Mouse (Mus musculus) regulatory T cell (primary cell): ENCODE measurements around the gene Sp140.
"Not testable (repeated sequence)": the region's sequence is repeated elsewhere in the genome, so short reads cannot be mapped to it uniquely, and the experiment has no call there.

Source experiments
- in situ Hi-C: fragments of 300-600 bp; cut with MboI, MseI; formaldehyde crosslinking; loops from one replicate; pipeline ENCODE4 v1.15.1; 2025; ENCODE audit warnings: high pct_unique_total_duplicates

Sp140 gene

DNA sequence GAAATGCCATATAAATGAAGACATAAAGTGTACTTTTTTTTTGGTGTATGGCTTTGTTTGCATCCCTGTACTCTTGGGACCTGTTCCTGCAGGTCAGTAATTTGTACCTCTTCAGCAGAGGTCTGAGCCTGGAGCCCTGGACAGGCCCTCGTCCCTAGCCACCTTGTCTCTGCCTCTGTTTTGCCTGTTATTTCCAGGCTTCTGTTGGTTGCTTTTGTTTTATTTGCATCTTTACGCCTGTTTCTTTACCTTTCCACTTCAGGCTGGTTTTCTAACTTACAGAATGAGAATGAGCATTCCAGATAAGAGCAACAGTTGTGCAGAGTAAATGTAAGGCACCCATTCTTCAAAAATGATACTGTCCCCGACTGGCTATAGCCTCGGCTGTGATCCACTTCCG, at the start of gene Sp140:
Sp140 (plus strand) TSS at position 301 of the 400 bp plus-strand sequence.
- in situ Hi-C loops = not testable (repeated sequence)

DNA sequence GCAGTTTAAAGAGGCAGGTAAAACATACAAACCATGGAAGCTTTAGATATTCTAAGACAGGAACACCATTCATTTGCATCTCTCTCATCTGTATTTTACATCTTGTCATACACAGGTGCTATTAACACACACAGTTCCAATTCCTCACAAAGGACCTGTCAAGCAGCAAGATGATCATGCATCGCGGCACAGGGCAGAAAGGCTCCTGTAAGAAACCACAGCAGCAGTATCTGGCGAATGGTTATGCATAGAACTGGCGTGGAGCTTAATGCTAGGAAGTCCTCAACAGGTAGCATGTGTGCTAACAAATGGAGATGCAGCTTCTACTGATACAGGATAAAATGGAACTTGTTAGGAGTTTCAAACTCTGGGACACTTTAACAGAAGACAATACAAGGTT, 44.9 kb upstream of the Sp140 start:
- in situ Hi-C loops = not testable (repeated sequence)

DNA sequence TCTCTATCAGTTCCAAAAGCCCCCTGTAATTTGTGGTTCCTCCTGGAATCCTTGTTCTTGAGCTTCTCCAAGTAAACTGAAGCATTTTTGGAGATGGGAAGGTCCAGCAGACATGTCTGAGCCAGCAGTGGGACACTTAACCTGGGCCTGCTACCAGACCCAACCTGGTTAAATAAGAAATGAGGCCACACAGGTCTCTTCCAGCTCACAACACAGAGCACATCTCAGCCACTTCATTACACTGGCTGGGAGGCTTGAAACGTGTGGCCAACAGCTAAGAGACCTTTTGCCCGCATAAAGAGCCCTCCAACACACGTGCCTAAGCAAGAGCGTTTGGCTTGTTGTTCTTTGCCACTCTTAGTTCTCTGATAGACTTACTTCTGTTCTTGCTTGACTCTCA, 26.6 kb upstream of the Sp140 start:
- in situ Hi-C loops = not testable (repeated sequence)

DNA sequence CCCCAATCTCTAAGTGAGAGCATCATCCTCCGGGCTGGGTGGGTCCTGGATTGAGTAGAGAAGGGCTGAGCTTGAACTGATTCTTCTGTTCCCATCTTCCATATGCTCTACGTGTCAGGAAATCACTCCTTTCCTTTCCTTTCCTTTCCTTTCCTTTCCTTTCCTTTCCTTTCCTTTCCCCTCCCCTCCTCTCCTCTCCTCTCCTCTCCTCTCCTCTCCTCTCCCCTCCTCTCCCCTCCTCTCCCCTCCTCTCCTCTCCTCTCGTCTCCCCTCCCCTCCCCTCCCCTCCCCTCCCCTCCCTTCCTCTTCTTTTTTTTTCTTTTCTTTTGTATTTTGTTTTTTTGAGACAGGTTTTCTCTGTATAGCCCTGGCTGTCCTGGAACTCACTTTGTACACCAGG, 24.8 kb upstream of the Sp140 start, which contains the start of gene G530012D18Rik:
G530012D18Rik (plus strand) TSS at position 301 of the 400 bp plus-strand sequence.
- in situ Hi-C loops = loop anchor here (5.0 kb wide), 1 partner anchor 583 kb away; no protein-coding TSS in a partner anchor

DNA sequence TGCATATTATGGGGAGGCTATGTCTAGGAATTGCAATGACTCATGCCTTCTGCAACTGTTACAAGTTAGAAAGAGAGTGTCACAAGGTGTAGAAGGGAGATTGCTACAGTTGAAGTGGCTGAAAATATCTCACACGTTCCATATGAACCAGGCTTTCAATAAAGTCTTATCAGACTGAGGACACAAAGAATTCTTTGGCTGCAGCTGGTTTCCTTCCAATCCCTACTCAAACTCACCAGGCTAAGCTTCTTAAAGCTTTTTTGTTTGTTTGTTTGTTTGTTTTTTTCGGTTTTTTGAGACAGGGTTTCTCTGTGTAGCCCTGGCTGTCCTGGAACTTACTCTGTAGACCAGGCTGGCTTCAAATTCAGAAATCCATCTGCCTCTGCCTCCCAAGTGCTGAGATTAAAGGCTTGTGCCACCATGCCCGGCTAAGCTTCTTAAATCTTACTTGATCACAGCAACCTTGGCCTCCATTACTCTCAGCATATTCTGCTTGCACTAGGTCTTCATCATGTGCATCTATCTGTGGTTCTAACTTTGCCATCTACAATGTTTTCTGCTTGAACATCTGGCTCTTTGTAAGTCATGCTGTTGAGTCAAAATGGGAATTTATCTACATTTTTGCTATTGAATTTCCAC, 21.7 kb upstream of the Sp140 start:
- in situ Hi-C loops = loop anchor here (5.0 kb wide), 1 partner anchor 586 kb away; no protein-coding TSS in a partner anchor

DNA sequence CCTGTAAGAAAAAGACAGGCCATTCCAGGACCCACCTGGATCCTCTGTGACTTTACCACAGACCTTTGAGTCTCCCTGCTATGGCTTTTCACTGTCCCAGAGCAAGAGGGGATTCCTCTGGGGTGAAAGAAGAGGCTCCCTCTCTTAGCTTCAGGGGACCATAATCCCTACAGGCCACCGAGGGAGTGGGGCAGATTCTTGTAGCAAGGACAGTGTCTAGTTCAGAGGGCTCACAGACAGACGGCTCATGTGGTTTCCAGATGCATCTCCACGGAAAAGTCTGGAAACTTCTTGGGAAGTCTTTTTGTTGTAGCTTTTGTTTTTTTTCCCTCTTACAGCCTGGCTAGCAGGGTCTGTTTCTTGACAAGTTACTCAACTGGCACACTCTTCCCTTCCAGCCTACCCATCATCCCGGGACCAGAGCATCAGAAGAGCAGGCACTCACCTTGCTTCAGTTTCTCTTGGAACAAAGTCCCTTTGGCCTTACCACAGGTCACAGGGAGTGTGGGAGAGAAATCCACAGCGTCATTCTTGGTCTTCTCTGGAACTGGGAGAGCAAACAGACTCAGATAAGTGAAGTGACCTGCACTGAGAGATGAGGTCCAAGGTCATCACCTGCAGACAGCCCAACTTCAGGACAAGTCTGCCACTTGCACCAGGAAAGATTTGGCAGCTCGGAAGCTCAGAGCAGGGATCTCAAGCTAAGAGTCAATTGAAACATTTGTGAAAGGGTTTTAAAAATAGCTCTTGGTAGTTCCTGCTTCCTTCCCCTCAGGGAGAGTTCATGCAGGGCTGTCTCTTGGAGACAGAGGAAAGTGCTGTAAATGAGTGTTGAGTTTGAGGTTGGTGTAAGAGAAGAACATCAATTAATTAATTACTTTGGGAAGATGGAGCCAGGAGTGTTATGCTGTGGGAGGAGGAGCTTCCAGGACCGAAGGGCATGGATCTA, 20.7 kb upstream of the Sp140 start:
- in situ Hi-C loops = loop anchor here (5.0 to 10.0 kb wide), 3 partner anchors 158 to 587 kb away; no protein-coding TSS in a partner anchor

DNA sequence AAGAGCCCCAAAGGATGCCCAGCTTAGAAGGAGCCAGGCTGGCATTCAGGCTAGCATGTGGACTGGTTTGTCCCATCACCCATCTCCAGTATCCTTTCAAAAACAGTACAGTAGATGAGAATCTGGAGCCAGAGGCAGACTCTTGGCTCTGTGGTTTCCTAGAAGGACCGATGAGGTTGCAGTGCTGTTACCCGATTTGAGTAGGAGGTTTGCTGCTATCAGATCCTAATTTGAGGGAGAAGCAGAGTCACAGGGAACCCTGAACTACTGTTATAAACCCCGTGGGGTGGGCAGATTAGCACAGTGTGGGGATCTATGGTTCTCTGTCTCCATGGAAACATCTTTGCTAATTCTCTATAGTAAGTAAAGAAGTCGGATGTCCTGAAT, 20.0 kb upstream of the Sp140 start:
- in situ Hi-C loops = loop anchor here (5.0 to 10.0 kb wide), 2 partner anchors 157 to 335 kb away; no protein-coding TSS in a partner anchor

DNA sequence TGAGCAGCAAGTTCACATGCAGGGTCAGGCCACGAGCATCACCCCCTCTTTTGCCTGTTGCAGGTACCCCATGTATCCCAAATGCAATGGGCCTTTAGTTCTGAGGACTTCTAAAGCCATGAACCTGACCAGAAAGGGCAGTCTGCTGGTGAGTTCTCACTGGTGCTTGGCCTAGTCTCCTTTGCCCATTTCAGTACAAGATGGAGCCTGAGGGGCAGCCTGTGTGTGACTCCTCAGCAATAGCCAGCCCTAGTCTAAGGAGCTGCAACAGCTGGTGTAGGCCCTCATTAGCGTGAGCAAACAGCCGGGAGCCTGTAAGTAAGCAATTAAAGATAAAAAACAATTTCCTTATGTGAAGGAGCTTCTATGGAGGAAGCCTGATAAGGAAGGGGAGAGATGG, 19.6 kb upstream of the Sp140 start:
- in situ Hi-C loops = loop anchor here (5.0 to 10.0 kb wide), 2 partner anchors 157 to 336 kb away; no protein-coding TSS in a partner anchor

DNA sequence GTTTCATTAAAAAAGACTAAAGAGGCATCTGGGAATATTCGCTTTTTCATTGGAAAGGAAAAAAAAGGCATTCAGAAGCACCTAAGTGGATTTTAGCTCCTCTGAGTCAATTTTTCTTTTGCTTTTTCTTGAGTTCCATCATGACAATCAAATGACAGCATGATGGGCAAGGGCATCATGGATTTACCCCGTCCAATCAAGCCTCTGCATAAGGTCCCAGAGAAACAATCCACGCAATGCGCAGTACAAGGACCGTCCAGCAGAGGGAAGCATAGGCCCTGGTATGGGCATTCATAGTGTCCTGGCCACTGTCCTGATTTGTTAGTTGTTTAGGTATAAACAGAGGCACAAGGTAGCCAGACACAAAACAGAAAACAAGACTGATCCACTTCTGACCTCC, 18.7 kb upstream of the Sp140 start:
- in situ Hi-C loops = loop anchor here (5.0 to 10.0 kb wide), 2 partner anchors 156 to 337 kb away; no protein-coding TSS in a partner anchor

DNA sequence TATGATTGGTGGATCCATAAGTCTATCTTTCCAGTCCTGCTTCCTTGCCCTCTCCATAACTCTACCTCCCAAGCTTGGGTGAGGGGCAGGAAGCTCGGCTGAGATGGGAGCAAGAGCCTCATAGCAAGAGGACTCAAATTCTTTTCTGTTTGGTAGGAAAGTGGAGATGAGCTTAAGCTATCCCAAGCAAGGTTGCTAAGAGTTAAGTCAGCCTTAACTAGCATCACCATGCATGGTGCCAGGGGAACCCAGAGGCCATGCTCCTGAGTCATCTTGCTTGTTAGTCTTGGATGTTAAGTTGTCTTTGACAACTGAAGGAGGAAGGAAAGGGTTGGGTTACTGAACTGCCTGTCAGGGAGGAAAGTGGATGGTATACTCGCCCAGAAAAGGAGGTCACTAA, 11.5 kb upstream of the Sp140 start:
- in situ Hi-C loops = loop anchor here (10.0 kb wide), 1 partner anchor 344 kb away; no protein-coding TSS in a partner anchor

DNA sequence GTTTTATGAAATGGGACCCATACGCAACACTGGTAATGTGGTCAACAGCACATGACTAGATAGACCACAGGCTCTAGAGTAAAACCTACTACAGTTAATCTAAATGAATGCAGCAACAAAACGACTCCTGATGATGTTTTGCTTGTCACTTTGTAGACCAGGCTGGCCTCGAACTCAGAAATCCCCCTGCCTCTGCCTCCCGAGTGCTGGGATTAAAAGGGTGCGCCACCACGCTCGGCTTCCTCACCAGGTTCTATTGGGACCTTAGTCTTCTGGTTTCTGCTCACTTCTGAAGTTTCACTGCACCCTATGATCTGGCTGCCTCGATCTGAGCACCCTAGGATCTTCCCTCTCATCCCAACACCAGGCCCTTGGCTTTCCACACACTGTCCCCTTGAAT, 7.7 kb upstream of the Sp140 start:
- in situ Hi-C loops = not testable (repeated sequence)

DNA sequence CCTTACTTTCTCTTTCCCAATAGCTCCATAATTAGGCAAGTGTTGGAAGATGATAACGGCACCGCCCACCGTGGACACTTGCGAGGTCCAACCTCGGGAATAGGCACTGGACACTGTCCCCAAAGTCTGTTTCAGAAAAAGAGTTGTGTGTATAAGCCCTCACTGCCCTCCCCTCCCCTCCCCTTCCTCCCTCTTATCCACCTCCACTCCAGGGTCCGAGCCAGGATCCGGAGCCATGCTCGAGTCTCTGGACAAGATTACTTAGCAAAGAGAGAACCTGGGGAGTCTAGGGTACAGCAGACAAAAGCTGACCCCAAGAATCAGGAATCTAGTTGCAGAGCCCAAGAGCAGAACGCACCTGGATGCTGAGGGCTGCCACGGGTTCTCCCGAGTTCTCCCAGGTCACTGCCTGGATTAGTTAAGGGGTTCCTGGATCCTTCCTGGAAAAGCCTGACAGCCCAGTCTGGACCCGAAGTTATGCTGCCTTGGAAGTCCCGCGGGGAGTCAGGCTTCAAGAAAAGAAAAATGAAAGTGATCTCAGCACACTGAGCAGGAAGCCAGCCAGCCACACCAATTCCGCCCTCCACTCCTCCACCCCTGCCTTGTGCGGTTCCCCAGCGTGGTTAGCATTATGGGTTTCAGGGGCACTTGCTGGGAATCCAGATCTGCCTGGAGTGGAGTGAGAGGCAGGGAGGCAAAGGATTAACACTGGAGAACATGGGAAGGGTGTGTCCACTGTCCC, 1.7 kb upstream of the Sp140 start, which contains the start of gene Sp110:
Sp110 (minus strand) TSS at position 547 of the 742 bp plus-strand sequence.
- in situ Hi-C loops = loop anchor here (5.0 kb wide), 1 partner anchor 486 kb away; no protein-coding TSS in a partner anchor

DNA sequence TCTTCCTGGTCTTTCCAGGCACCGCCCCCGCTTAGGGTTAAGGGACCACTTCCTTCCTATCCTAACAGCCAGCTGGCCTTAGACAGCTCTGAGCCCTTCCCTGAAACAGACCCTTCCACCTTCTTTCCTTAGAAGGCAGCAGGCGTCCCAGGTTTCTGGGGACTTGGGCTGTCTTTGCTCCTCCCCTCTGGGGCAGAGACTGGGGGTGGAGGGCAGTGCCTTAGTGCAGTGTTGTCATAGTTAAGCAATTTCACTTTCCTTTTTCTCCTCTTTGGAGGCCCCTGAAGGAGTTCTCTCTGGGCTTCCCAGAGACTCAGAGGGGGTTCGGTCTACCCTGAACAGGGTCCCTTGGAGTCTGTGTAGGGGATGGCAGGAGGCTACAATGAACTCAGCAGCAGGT, 616 bp downstream of the Sp140 start:
- in situ Hi-C loops = not testable (repeated sequence)

DNA sequence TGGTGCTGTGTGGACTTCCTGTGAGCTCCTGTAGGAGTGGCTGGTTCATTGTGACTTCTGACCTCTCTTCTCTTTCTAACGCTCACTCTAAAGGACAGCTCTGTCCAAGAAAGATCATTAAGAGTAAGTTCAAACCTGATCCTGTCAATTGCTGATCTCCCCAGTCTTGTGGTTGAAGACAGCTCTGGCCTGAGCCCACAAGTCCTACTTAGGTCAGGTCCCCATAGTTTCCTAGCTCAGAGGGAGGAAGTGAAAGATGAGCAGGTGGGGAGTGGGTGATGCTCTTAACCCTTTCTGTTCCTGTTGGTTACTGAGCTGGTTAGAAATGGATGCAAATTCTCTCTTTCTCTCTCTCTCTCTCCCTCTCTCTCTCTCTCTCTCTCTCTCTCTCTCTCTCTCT, 4.2 kb downstream of the Sp140 start:
- in situ Hi-C loops = not testable (repeated sequence)

DNA sequence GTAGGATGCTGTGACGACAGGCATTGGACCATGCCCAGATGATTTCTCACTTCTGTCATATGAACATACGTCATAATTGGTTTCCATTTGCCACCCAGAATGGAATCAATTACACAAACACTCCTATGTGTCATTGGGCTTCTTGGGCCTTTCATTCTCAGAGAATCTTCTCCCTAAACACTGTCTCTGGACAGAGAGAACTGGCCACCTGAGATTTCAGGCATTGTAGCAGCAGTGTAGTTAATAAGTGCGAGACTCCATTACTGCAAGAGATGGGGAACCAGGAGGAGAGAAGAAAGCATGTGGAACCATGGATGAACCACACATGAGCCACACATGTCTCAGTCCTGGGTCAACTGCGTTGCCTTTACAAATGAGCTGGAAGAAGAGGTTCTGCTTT, 8.2 kb downstream of the Sp140 start:
- in situ Hi-C loops = not testable (repeated sequence)

DNA sequence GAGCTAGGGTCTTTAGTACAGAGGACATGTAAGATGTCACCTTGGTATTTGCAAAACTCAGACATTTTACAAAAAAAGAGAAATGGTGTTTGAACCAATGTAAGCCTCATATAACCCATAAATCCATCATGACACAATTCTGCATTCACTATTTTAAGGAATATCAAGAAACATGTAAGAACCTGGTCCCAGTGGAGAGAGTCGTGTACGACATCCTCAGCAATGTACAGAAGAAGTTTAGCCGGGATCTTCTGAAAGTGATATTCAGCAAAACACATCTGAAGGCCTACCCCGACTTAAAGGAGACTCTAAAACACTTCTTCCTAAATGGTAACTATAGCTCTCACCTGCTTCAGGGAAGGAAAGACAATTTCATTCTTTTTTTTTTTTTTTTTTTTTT, 10.4 kb downstream of the Sp140 start:
- in situ Hi-C loops = not testable (repeated sequence)

DNA sequence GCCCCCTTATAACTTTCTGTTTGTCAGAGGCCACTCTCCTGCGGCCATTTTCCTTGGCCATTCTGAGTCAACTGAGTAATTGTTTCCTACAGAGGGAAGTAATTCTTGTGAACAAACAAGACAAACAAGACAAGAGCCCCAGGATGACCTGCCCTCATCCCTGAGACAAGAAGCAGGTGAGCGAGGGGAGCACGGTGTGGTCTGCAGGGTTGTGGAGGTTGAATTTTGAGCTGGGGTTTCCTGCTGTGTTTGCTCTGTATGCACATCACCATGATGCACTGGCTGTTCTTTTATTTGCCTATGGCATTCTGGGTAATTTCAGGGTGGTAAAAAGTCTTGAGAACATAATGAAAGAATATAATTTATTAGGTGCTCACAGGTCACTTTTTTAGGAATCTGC, 14.9 kb downstream of the Sp140 start:
- in situ Hi-C loops = not testable (repeated sequence)

DNA sequence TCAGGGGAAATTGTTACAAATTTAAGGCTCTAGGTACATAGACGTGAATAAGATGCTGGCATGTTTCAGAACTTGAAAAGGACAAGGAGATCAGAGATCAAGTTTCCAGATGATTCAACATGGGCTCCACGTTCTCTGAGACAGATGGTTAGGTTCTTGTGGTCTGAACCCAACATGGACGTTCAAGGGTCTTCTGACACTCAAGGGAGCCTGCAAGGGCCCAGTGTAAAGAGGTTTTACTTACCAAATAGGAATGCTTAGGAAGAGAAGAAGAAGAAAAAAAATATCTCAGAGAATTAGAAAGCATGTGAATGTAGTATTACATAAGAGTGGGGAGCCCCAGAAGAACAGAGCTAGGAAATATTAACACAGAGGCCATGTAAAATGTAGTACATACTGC, 15.6 kb downstream of the Sp140 start:
- in situ Hi-C loops = not testable (repeated sequence)

DNA sequence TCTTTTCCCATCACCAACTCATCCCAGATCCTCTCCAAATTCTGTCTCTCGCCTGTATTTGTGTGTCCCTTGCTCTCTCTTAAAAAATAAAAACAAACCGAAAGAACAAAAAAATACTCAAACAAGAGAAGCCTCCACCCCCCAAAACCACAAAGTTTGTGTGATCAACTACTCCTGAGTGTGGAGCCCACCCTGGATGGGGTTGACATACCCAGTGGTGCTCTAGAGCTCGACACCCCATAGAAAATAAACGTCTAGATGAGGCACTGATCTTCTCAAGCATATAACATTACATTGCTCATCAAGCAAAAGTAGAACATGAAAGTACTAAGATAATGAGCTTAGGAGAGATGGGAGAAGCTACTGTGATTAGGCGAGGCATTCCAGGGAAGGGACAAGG, 17.0 kb downstream of the Sp140 start:
- in situ Hi-C loops = not testable (repeated sequence)

DNA sequence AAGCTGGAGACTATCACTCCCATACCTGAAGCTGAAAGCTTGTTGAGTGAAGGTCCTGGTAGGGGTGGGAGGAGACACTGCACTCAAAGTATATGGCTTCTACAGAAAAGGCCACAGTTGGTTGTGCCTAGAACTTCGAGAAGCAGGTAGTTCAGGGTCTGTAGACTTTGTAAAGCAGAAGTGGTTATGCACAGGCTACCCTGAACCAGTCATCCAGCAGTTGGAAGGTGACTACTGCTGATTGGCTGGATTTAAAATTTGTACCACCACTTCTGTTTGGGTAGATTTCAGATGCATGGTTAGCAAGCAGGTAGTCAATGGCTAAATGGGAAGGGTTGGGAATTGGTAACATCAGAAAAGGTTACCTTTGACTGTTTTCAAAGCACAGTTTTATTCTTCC, 18.5 kb downstream of the Sp140 start:
- in situ Hi-C loops = not testable (repeated sequence)

DNA sequence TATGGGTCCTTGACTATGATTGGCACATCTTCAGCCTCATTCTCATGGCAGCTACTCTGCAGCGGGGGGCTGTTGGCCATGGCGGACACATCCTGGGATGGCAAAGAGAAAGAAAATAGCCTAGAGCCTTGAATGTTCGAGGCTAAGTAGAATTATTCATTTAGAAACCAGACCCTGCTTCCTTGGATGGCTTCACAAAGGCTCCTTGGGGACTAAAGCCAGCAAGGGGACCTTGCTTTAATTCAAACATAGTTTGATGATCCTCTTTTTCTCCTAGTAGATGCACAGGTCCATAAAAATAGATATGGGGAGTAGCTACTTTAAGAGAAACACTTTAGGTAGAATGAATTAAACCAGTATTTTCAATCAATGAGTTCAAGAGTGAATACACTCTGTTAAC, 36.8 kb downstream of the Sp140 start:
- in situ Hi-C loops = loop anchor here (5.0 kb wide), 1 partner anchor 565 kb away; no protein-coding TSS in a partner anchor
